Mouse (Mus musculus) embryonic fibroblast, embryonic 13.5 days (primary cell): ENCODE measurements around the gene Znhit1.

ENCODE experiments used
- CTCF ChIP-seq: IDR thresholded peaks from 2 replicates; pipeline ENCODE4 v1.5.1; 2011; ENCODE audit warnings: mild to moderate bottlenecking, control low read depth, low read length, moderate library complexity, borderline replicate concordance; ENCODE audit not compliant: insufficient read depth
- POLR2A ChIP-seq: IDR thresholded peaks from 2 replicates; pipeline ENCODE4 v1.6.1; 2011; ENCODE audit warnings: low read depth, mild to moderate bottlenecking, control low read depth, low read length, moderate library complexity

- no peak for TF ChIP-seq CTCF
- no peak for TF ChIP-seq POLR2A
Measured at GRCm38 (mm10) chr5:136962966-136963540, 24.8 kb downstream of the Znhit1 start.
